Mouse (Mus musculus) kidney, adult 18-20 months (tissue): ENCODE measurements around the gene Apol7a.

Source experiments
- DNase-seq: peaks from one replicate; pipeline ENCODE4 v3.0.0; 2021

Gene Apol7a

GRCm38 (mm10) chr15:77344127-77345125, 54.5 kb downstream of the Apol7a start:
- DNase-seq: no peak

- DNase-seq: peak; percentile 82
Observed at GRCm38 (mm10) chr15:77343527-77344091, 55.3 kb downstream of the Apol7a start.

GRCm38 (mm10) chr15:77342962-77343526, 55.9 kb downstream of the Apol7a start:
- no peak for DNase-seq

GRCm38 (mm10) chr15:77342005-77342404, 56.9 kb downstream of the Apol7a start:
- no peak for DNase-seq

GRCm38 (mm10) chr15:77340581-77340980, 58.3 kb downstream of the Apol7a start:
- DNase-seq: no peak

- DNase-seq: no peak
Observed at GRCm38 (mm10) chr15:77338924-77339429, 59.9 kb downstream of the Apol7a start.

- DNase-seq: peak; percentile 41
Observed at GRCm38 (mm10) chr15:77338451-77338850, 60.5 kb downstream of the Apol7a start.
